Mouse (Mus musculus) limb, embryonic 12.5 days (tissue): ENCODE measurements around the gene Rasa2. TPM values are rescaled to one million over a fixed set of nuclear protein-coding genes. Genes with fewer than 3 reads are reported as not detected.
"Not testable (repeated sequence)": the region's sequence is repeated elsewhere in the genome, so short reads cannot be mapped to it uniquely, and the experiment has no call there.

ENCODE experiments used
- ATAC-seq: fragments of 200-750 bp; cut with Nextera tagmentation; 2 replicates; pipeline ENCODE4 v1.8.0; 2017; ENCODE audit warnings: low read depth, moderate TSS enrichment; ENCODE audit not compliant: insufficient number of reproducible peaks, insufficient read depth, low FRiP score, low TSS enrichment
- H3K27ac ChIP-seq: fragments of 300-500 bp; sonication (generic); 2 replicates; pipeline ENCODE4 v1.5.1; 2016; ENCODE audit warnings: mild to moderate bottlenecking, moderate library complexity
- H3K27me3 ChIP-seq: fragments of 300-500 bp; sonication (generic); 2 replicates; pipeline ENCODE4 v1.6.1; 2016; ENCODE audit warnings: mild to moderate bottlenecking, moderate library complexity
- H3K36me3 ChIP-seq: fragments of 300-500 bp; sonication (generic); 2 replicates; pipeline ENCODE4 v1.6.1; 2016; ENCODE audit warnings: mild to moderate bottlenecking, moderate library complexity
- H3K4me1 ChIP-seq: fragments of 300-500 bp; sonication (generic); replicated peaks from 2 replicates; pipeline ENCODE4 v1.6.1; 2016
- H3K4me2 ChIP-seq: fragments of 300-500 bp; sonication (generic); 2 replicates; pipeline ENCODE4 v1.6.1; 2016; ENCODE audit warnings: mild to moderate bottlenecking, moderate library complexity
- H3K4me3 ChIP-seq: fragments of 300-500 bp; sonication (generic); replicated peaks from 2 replicates; pipeline ENCODE4 v1.5.1; 2016; ENCODE audit warnings: mild to moderate bottlenecking
- H3K9ac ChIP-seq: fragments of 300-500 bp; sonication (generic); replicated peaks from 2 replicates; pipeline ENCODE4 v1.6.1; 2016; ENCODE audit warnings: mild to moderate bottlenecking, moderate library complexity
- H3K9me3 ChIP-seq: fragments of 300-500 bp; sonication (generic); 2 replicates; pipeline ENCODE4 v1.6.1; 2016; ENCODE audit warnings: mild to moderate bottlenecking, moderate library complexity
- WGBS: fragments of 180-500 bp; shearing (Covaris S2); methylation state at CpG from one replicate; pipeline ENCODE4 v1.1.7; 2016; 5-methylcytosine and 5-hydroxymethylcytosine counted together
- polyA plus RNA-seq: library from polyadenylated mRNA; unstranded; fragments of >200 nt; fragmentation: Nextera tagmentation; extraction: Ambion mirVana; gene quantifications from 2 replicates; pipeline ENCODE4 v1.2.1, GENCODE M21; 2016

Rasa2 gene
- polyA plus RNA-seq: 23.3 and 24.0 TPM in 2 replicates

- Histone ChIP-seq H3K9me3 (no peaks in the 10 kb centered on the region), H3K27me3 (no peaks in the 10 kb centered on the region), H3K9ac (peak within 1 kb of the TSS; percentile 95), H3K4me3 (peak within 1 kb of the TSS; percentile 84), H3K36me3 (no peaks in the 10 kb centered on the region), H3K4me1 (peaks cover 28% of the 10 kb centered on the region), H3K4me2 (peak within 1 kb of the TSS; percentile 74), H3K27ac (peak within 1 kb of the TSS; percentile 99)
- ATAC-seq: peak; percentile 95
- 3% methylated on average over 52 of the region's 52 CpGs for WGBS
These were observed at the start of gene Rasa2 for GRCm38 (mm10) chr9:96631389-96632072. Rasa2 (minus strand) TSS chr9:96631617.

DNA sequence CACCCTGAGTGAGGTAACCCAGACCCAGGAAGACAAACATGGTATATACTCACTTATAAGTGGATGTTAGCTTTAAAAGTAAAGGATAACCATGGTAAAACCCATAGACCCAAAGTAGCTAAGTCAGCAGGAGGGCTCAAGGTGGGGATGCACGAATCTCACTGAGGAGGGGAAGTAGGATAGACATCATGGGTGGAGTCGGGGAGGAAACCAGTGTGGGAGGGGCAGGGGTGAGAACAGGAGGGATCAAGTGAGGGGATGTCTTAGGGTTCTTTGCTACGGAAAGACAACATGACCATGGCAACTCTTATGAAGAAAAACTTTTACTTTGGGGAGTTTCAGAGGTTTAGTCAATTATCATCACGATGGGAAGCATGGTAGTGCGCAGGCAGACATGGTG is 47.2 kb upstream of the Rasa2 start:
- H3K9ac ChIP-seq: no peak overlapping the region
- no peak overlapping the region for H3K27ac ChIP-seq
- H3K4me2 ChIP-seq: no peak overlapping the region
- no peak overlapping the region for H3K4me3 ChIP-seq
- WGBS: 86% methylated on average over 5 of the region's 5 CpGs
- no peaks in the 10 kb centered on the region for H3K9me3 ChIP-seq
- H3K27me3 ChIP-seq: no peaks in the 10 kb centered on the region
- no peak for ATAC-seq
- H3K36me3 ChIP-seq: no peaks in the 10 kb centered on the region
- no peaks in the 10 kb centered on the region for H3K4me1 ChIP-seq

GRCm38 (mm10) chr9:96677711-96678110 is 46.3 kb upstream of the Rasa2 start:
- H3K9me3 ChIP-seq: not testable (repeated sequence)
- WGBS: 80% methylated on average over 5 of the region's 5 CpGs

DNA sequence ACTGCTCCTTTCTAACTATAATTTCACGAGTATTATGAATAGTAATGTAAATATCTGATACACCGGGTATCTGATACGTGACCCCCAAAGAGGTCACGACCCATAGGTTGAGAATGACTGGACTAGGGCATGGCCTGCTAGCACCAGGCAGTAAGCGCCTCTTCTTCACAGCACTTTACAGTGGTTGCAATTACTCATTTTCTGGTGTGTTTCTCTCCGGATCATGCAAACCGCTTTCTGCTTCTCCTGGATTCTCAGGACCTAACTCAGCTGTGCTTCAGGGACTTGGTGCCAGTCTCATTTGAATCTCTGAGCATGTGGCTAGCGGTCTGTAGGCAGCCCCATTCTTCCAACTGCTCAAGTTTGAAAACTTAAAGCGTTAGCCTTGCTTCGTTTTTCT is 45.3 kb upstream of the Rasa2 start:
- H3K27me3 ChIP-seq: no peaks in the 10 kb centered on the region
- no peak overlapping the region for H3K4me2 ChIP-seq
- no peaks in the 10 kb centered on the region for H3K36me3 ChIP-seq
- no peak overlapping the region for H3K27ac ChIP-seq
- no peaks in the 10 kb centered on the region for H3K4me1 ChIP-seq
- H3K4me3 ChIP-seq: no peak overlapping the region
- no peaks in the 10 kb centered on the region for H3K9me3 ChIP-seq
- no peak overlapping the region for H3K9ac ChIP-seq
- ATAC-seq: no peak
- 92% methylated on average over 10 of the region's 10 CpGs for WGBS

More at GRCm38 (mm10) chr9:96677711-96678110, 46.3 kb upstream of the Rasa2 start:
- H3K4me1 ChIP-seq, H3K27ac ChIP-seq, H3K36me3 ChIP-seq, H3K9ac ChIP-seq, H3K4me2 ChIP-seq, H3K27me3 ChIP-seq, ATAC-seq, H3K4me3 ChIP-seq: not testable (repeated sequence)

- 86% methylated on average over 8 of the region's 8 CpGs for WGBS
- no peak for ATAC-seq
- Histone ChIP-seq H3K4me3 (no peak overlapping the region), H3K4me2 (no peak overlapping the region), H3K27ac (no peak overlapping the region), H3K9ac (no peak overlapping the region), H3K4me1 (no peaks in the 10 kb centered on the region), H3K36me3 (no peaks in the 10 kb centered on the region), H3K9me3 (no peaks in the 10 kb centered on the region), H3K27me3 (no peaks in the 10 kb centered on the region)
These were observed 44.6 kb upstream of the Rasa2 start for GRCm38 (mm10) chr9:96675763-96676640.

GRCm38 (mm10) chr9:96675071-96675762 is 43.8 kb upstream of the Rasa2 start:
- Histone ChIP-seq H3K4me1 (no peaks in the 10 kb centered on the region), H3K36me3 (no peaks in the 10 kb centered on the region), H3K9me3 (no peaks in the 10 kb centered on the region), H3K9ac (no peak overlapping the region), H3K27me3 (no peaks in the 10 kb centered on the region), H3K4me3 (no peak overlapping the region), H3K4me2 (no peak overlapping the region), H3K27ac (no peak overlapping the region)
- ATAC-seq: no peak
- 40% methylated on average over 5 of the region's 5 CpGs for WGBS

- H3K4me1 ChIP-seq: no peaks in the 10 kb centered on the region
- H3K27me3 ChIP-seq: no peaks in the 10 kb centered on the region
- ATAC-seq: no peak
- 90% methylated on average over 8 of the region's 8 CpGs for WGBS
- no peak overlapping the region for H3K9ac ChIP-seq
- no peak overlapping the region for H3K4me2 ChIP-seq
- no peak overlapping the region for H3K4me3 ChIP-seq
- no peaks in the 10 kb centered on the region for H3K9me3 ChIP-seq
- no peak overlapping the region for H3K27ac ChIP-seq
- no peaks in the 10 kb centered on the region for H3K36me3 ChIP-seq
These were observed 42.9 kb upstream of the Rasa2 start for GRCm38 (mm10) chr9:96674301-96674700.

DNA sequence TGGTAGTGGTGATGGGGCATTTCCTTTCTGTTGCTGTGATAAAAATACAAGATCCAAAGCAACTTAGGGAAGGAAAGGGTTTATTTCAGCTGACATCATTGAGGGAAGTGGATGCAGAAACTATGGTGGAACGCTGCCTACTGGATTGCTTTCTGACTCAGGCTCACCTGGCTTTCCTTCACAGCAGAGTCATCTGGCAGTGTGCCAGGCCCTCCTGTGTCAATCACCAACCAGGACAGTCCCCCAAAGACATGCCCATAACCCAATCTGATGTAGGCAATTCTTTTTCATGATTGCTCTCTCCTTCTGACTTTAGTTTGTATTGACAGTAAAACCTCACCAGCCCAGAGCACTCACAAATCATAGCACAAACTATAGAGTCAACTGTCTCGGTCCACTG is 41.0 kb upstream of the Rasa2 start:
- H3K36me3 ChIP-seq: no peaks in the 10 kb centered on the region
- H3K4me2 ChIP-seq: no peak overlapping the region

GRCm38 (mm10) chr9:96671249-96671648 is 39.8 kb upstream of the Rasa2 start:
- H3K4me2 ChIP-seq: no peak overlapping the region
- no peak for ATAC-seq
- no peak overlapping the region for H3K27ac ChIP-seq
- no peaks in the 10 kb centered on the region for H3K4me1 ChIP-seq
- H3K9me3 ChIP-seq: no peaks in the 10 kb centered on the region
- H3K4me3 ChIP-seq: no peak overlapping the region
- H3K9ac ChIP-seq: no peak overlapping the region
- H3K36me3 ChIP-seq: no peaks in the 10 kb centered on the region
- H3K27me3 ChIP-seq: no peaks in the 10 kb centered on the region
- WGBS: 94% methylated on average over 12 of the region's 12 CpGs

More for the DNA sequence above, 41.0 kb upstream of the Rasa2 start:
- H3K27me3 ChIP-seq: no peaks in the 10 kb centered on the region
- H3K4me3 ChIP-seq: no peak overlapping the region
- no peaks in the 10 kb centered on the region for H3K9me3 ChIP-seq
- no peaks in the 10 kb centered on the region for H3K4me1 ChIP-seq
- H3K27ac ChIP-seq: no peak overlapping the region
- WGBS: 88% methylated on average over 2 of the region's 2 CpGs
- H3K9ac ChIP-seq: no peak overlapping the region
- ATAC-seq: no peak

DNA sequence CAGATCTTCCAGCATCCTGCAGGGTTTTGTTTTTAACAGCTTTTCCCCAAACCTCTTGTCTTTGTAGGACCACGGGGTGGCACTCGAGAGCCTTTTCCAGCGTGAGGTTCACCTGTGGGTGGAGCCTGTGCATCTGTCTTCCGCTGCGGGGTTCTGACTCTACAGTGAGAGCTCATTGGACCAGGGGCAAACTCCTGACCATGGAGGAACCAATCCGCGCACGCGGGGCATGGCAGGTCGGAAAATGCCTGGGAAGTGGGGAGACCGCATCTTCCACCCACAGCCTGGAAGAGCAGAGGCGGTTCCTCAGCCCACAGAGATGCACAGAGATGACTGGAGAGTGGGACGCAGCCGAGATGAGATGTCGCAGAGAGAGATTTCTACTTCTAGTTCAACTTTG is 38.5 kb upstream of the Rasa2 start:
- H3K4me2 ChIP-seq: peak overlapping the region; percentile 61
- peak; percentile 99 for ATAC-seq
- no peaks in the 10 kb centered on the region for H3K36me3 ChIP-seq
- H3K27me3 ChIP-seq: no peaks in the 10 kb centered on the region
- 1% methylated on average over 15 of the region's 15 CpGs for WGBS
- peak overlapping the region; percentile 38 for H3K4me3 ChIP-seq
- H3K9ac ChIP-seq: peak overlapping the region; percentile 40
- H3K9me3 ChIP-seq: no peaks in the 10 kb centered on the region
- no peaks in the 10 kb centered on the region for H3K4me1 ChIP-seq
- H3K27ac ChIP-seq: peak overlapping the region; percentile 70; the same call in 1 of the 2 replicates

DNA sequence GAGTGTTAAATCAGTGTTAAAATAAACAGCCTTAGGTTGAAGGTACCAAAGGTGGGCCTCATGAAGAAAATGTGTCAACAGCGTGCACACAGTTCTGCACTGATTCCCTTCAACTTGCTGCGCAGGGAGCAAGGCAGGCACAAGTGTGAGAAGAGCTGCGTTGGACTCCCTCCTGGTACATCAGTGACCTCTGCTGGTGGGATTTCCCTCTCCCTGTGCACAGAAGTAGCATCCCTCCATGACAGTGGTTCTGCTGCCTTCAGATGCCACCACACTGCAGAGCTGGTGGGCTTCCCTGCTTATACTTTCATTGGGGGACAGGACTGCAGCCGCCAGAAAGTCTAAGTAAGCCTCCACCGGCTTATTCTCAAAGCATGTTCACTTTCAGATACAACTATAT is 37.2 kb upstream of the Rasa2 start:
- no peaks in the 10 kb centered on the region for H3K4me1 ChIP-seq
- no peak overlapping the region for H3K27ac ChIP-seq
- H3K9ac ChIP-seq: no peak overlapping the region
- ATAC-seq: no peak
- no peaks in the 10 kb centered on the region for H3K36me3 ChIP-seq
- H3K27me3 ChIP-seq: no peaks in the 10 kb centered on the region
- no peak overlapping the region for H3K4me3 ChIP-seq
- 54% methylated on average over 5 of the region's 5 CpGs for WGBS
- no peak overlapping the region for H3K4me2 ChIP-seq
- no peaks in the 10 kb centered on the region for H3K9me3 ChIP-seq
